Mouse (Mus musculus) kidney, embryonic 15.5 days (tissue): Measurements from ENCODE around the gene Gucy1b1. TPM values are rescaled to one million over a fixed set of nuclear protein-coding genes. Genes with fewer than 3 reads are reported as not detected.

Experiments used
- ATAC-seq: fragments of 200-750 bp; cut with Nextera tagmentation; replicated peaks from 2 replicates; pipeline ENCODE4 v1.8.0; 2017; ENCODE audit warnings: moderate TSS enrichment; ENCODE audit not compliant: low FRiP score
- H3K27ac ChIP-seq: fragments of 300-500 bp; sonication (generic); 2 replicates; pipeline ENCODE4 v1.5.1; 2015; ENCODE audit warnings: mild to moderate bottlenecking, inconsistent platforms
- H3K27me3 ChIP-seq: fragments of 300-500 bp; sonication (generic); 2 replicates; pipeline ENCODE4 v1.6.1; 2015; ENCODE audit warnings: inconsistent platforms
- H3K36me3 ChIP-seq: fragments of 300-500 bp; sonication (generic); 2 replicates; pipeline ENCODE4 v1.6.1; 2015; ENCODE audit warnings: inconsistent platforms
- H3K4me1 ChIP-seq: fragments of 300-500 bp; sonication (generic); 2 replicates; pipeline ENCODE4 v1.6.1; 2015; ENCODE audit warnings: inconsistent platforms
- H3K4me2 ChIP-seq: fragments of 300-500 bp; sonication (generic); 2 replicates; pipeline ENCODE4 v1.6.1; 2015; ENCODE audit warnings: moderate library complexity, mild to moderate bottlenecking, inconsistent platforms
- H3K4me3 ChIP-seq: fragments of 300-500 bp; sonication (generic); replicated peaks from 2 replicates; pipeline ENCODE4 v1.5.1; 2015; ENCODE audit warnings: mild to moderate bottlenecking, inconsistent platforms
- H3K9ac ChIP-seq: fragments of 300-500 bp; sonication (generic); 2 replicates; pipeline ENCODE4 v1.6.1; 2015; ENCODE audit warnings: mild to moderate bottlenecking, inconsistent platforms
- H3K9me3 ChIP-seq: fragments of 300-500 bp; sonication (generic); replicated peaks from 2 replicates; pipeline ENCODE4 v1.6.1; 2016; ENCODE audit warnings: inconsistent platforms
- WGBS: fragments of 180-500 bp; shearing (Covaris S2); methylation state at CpG from one replicate; pipeline ENCODE4 v1.1.7; 2015; ENCODE audit warnings: mixed read lengths; 5-methylcytosine and 5-hydroxymethylcytosine counted together
- polyA plus RNA-seq: library from polyadenylated mRNA; unstranded; fragments of >200 nt; fragmentation: Nextera tagmentation; extraction: Ambion mirVana; gene quantifications from 2 replicates; pipeline ENCODE4 v1.2.1, GENCODE M21; 2015

Gene Gucy1b1
- polyA plus RNA-seq, 1 experiment from 2014 or later, result 34.1 TPM

- Histone ChIP-seq H3K4me1 (no peaks in the 10 kb centered on the region), H3K27ac (no peak overlapping the region), H3K9ac (no peak overlapping the region), H3K36me3 (peaks cover 11% of the 10 kb centered on the region; the same call in 1 of the 2 replicates), H3K4me2 (no peak overlapping the region), H3K27me3 (no peaks in the 10 kb centered on the region), H3K9me3 (no peaks in the 10 kb centered on the region), H3K4me3 (no peak overlapping the region)
- WGBS, result 71% methylated on average over 1 of the region's 1 CpGs
- ATAC-seq, result no peak
Measured at GRCm38 (mm10) chr3:82030008-82030748, 44.3 kb downstream of the Gucy1b1 start.

- 0% methylated on average over 3 of the region's 3 CpGs for WGBS
- Histone ChIP-seq H3K36me3 (peaks cover 2% of the 10 kb centered on the region; the same call in 1 of the 2 replicates), H3K4me2 (no peak overlapping the region), H3K27ac (no peak overlapping the region), H3K4me3 (no peak overlapping the region), H3K4me1 (no peaks in the 10 kb centered on the region), H3K9ac (no peak overlapping the region), H3K9me3 (no peaks in the 10 kb centered on the region), H3K27me3 (no peaks in the 10 kb centered on the region)
- 0 out of 2 replicates have a peak, but pooled peaks have one; percentile 58 for ATAC-seq
Measured at GRCm38 (mm10) chr3:82029229-82029628, 45.3 kb downstream of the Gucy1b1 start.

- no peaks in the 10 kb centered on the region for H3K4me1 ChIP-seq
- H3K9me3 ChIP-seq, result no peaks in the 10 kb centered on the region
- no peak for ATAC-seq
- H3K36me3 ChIP-seq, result no peaks in the 10 kb centered on the region
- H3K9ac ChIP-seq, result no peak overlapping the region
- WGBS, result 86% methylated on average over 1 of the region's 1 CpGs
- H3K27ac ChIP-seq, result no peak overlapping the region
- H3K4me2 ChIP-seq, result no peak overlapping the region
- no peak overlapping the region for H3K4me3 ChIP-seq
- no peaks in the 10 kb centered on the region for H3K27me3 ChIP-seq
Measured at GRCm38 (mm10) chr3:82027286-82027685, 47.2 kb downstream of the Gucy1b1 start.

GRCm38 (mm10) chr3:82023065-82023464 is 51.4 kb downstream of the Gucy1b1 start:
- H3K9ac ChIP-seq, result no peak overlapping the region
- H3K27me3 ChIP-seq, result no peaks in the 10 kb centered on the region
- 85% methylated on average over 3 of the region's 3 CpGs for WGBS
- H3K4me1 ChIP-seq, result no peaks in the 10 kb centered on the region
- H3K27ac ChIP-seq, result no peak overlapping the region
- H3K9me3 ChIP-seq, result no peaks in the 10 kb centered on the region
- no peak overlapping the region for H3K4me2 ChIP-seq
- H3K36me3 ChIP-seq, result no peaks in the 10 kb centered on the region
- ATAC-seq, result no peak
- H3K4me3 ChIP-seq, result no peak overlapping the region

- Histone ChIP-seq H3K27me3 (no peaks in the 10 kb centered on the region), H3K9me3 (no peaks in the 10 kb centered on the region), H3K36me3 (no peaks in the 10 kb centered on the region), H3K4me3 (no peak overlapping the region), H3K9ac (no peak overlapping the region), H3K27ac (no peak overlapping the region), H3K4me2 (no peak overlapping the region), H3K4me1 (no peaks in the 10 kb centered on the region)
- no peak for ATAC-seq
- WGBS, result 83% methylated on average over 8 of the region's 8 CpGs
Measured at GRCm38 (mm10) chr3:82022421-82022920, 52.0 kb downstream of the Gucy1b1 start.

GRCm38 (mm10) chr3:82014148-82014703 is 60.3 kb downstream of the Gucy1b1 start:
- ATAC-seq, result no peak
- no peaks in the 10 kb centered on the region for H3K27me3 ChIP-seq
- no peak overlapping the region for H3K4me3 ChIP-seq
- no peaks in the 10 kb centered on the region for H3K4me1 ChIP-seq
- H3K9ac ChIP-seq, result no peak overlapping the region
- H3K36me3 ChIP-seq, result no peaks in the 10 kb centered on the region
- no peaks in the 10 kb centered on the region for H3K9me3 ChIP-seq
- H3K4me2 ChIP-seq, result no peak overlapping the region
- 54% methylated on average over 7 of the region's 7 CpGs for WGBS
- no peak overlapping the region for H3K27ac ChIP-seq

- WGBS, result 97% methylated on average over 1 of the region's 1 CpGs
- H3K4me2 ChIP-seq, result no peak overlapping the region
Measured at GRCm38 (mm10) chr3:82007002-82007401, 67.5 kb downstream of the Gucy1b1 start.

GRCm38 (mm10) chr3:81995988-81996387 is 78.5 kb downstream of the Gucy1b1 start:
- no peak overlapping the region for H3K4me2 ChIP-seq
- H3K4me1 ChIP-seq, result no peaks in the 10 kb centered on the region
- no peaks in the 10 kb centered on the region for H3K36me3 ChIP-seq
- H3K9ac ChIP-seq, result no peak overlapping the region
- ATAC-seq, result no peak
- 2% methylated on average over 1 of the region's 1 CpGs for WGBS
- no peak overlapping the region for H3K27ac ChIP-seq
- H3K9me3 ChIP-seq, result no peaks in the 10 kb centered on the region
- H3K4me3 ChIP-seq, result no peak overlapping the region
- no peaks in the 10 kb centered on the region for H3K27me3 ChIP-seq

More at GRCm38 (mm10) chr3:82007002-82007401, 67.5 kb downstream of the Gucy1b1 start:
- Histone ChIP-seq H3K9ac (no peak overlapping the region), H3K4me3 (no peak overlapping the region), H3K27me3 (no peaks in the 10 kb centered on the region), H3K4me1 (no peaks in the 10 kb centered on the region), H3K27ac (no peak overlapping the region), H3K9me3 (no peaks in the 10 kb centered on the region), H3K36me3 (no peaks in the 10 kb centered on the region)
- no peak for ATAC-seq

GRCm38 (mm10) chr3:81995371-81995770 is 79.1 kb downstream of the Gucy1b1 start:
- Histone ChIP-seq H3K9me3 (no peaks in the 10 kb centered on the region), H3K4me1 (no peaks in the 10 kb centered on the region)
- 42% methylated on average over 4 of the region's 4 CpGs for WGBS

GRCm38 (mm10) chr3:81990531-81990930 is 84.0 kb downstream of the Gucy1b1 start:
- whole genome bisulfite sequencing, result 58% methylated on average over 3 of the region's 3 CpGs
- Histone ChIP-seq H3K9me3 (no peaks in the 10 kb centered on the region), H3K4me2 (no peak overlapping the region), H3K4me3 (no peak overlapping the region), H3K4me1 (no peaks in the 10 kb centered on the region), H3K27ac (no peak overlapping the region), H3K9ac (no peak overlapping the region), H3K36me3 (no peaks in the 10 kb centered on the region), H3K27me3 (no peaks in the 10 kb centered on the region)
- ATAC-seq, result no peak

More at GRCm38 (mm10) chr3:81995371-81995770, 79.1 kb downstream of the Gucy1b1 start:
- no peaks in the 10 kb centered on the region for H3K36me3 ChIP-seq
- H3K27me3 ChIP-seq, result no peaks in the 10 kb centered on the region
- no peak overlapping the region for H3K27ac ChIP-seq
- ATAC-seq, result no peak
- H3K9ac ChIP-seq, result no peak overlapping the region
- H3K4me3 ChIP-seq, result no peak overlapping the region
- no peak overlapping the region for H3K4me2 ChIP-seq

- H3K9me3 ChIP-seq, result no peaks in the 10 kb centered on the region
- H3K36me3 ChIP-seq, result no peaks in the 10 kb centered on the region
- H3K4me2 ChIP-seq, result no peak overlapping the region
- no peak for ATAC-seq
- H3K27ac ChIP-seq, result no peak overlapping the region
- no peaks in the 10 kb centered on the region for H3K27me3 ChIP-seq
- H3K4me3 ChIP-seq, result no peak overlapping the region
- 37% methylated on average over 2 of the region's 2 CpGs for WGBS
- H3K4me1 ChIP-seq, result no peaks in the 10 kb centered on the region
- H3K9ac ChIP-seq, result no peak overlapping the region
Measured at GRCm38 (mm10) chr3:81989692-81990141, 84.8 kb downstream of the Gucy1b1 start.

- ATAC-seq, result no peak
- H3K4me1 ChIP-seq, result no peaks in the 10 kb centered on the region
- no peaks in the 10 kb centered on the region for H3K36me3 ChIP-seq
- WGBS, result 94% methylated on average over 3 of the region's 3 CpGs
- H3K4me2 ChIP-seq, result no peak overlapping the region
- no peak overlapping the region for H3K4me3 ChIP-seq
- H3K27ac ChIP-seq, result no peak overlapping the region
- H3K9me3 ChIP-seq, result no peaks in the 10 kb centered on the region
- no peaks in the 10 kb centered on the region for H3K27me3 ChIP-seq
- H3K9ac ChIP-seq, result no peak overlapping the region
Measured at GRCm38 (mm10) chr3:81987628-81988027, 86.9 kb downstream of the Gucy1b1 start.
